Mouse (Mus musculus) cortical plate, adult 2 months (tissue): ENCODE results near the gene Slc6a15. TPM values are rescaled to one million over a fixed set of nuclear protein-coding genes. Genes with fewer than 3 reads are reported as not detected.
A peak's percentile ranks its signal among the peaks of the same experiment; 100 is the strongest.

ENCODE experiments used
- H3K27ac ChIP-seq: fragments of 200-500 bp; 2 replicates; pipeline ENCODE4 v1.5.1; 2012; ENCODE audit warnings: low read length, control low read depth, inconsistent platforms; ENCODE audit not compliant: insufficient read depth
- H3K4me1 ChIP-seq: fragments of 200-500 bp; 2 replicates; pipeline ENCODE4 v1.6.1; 2011; ENCODE audit warnings: low read length; ENCODE audit not compliant: control insufficient read depth, insufficient read depth
- H3K4me3 ChIP-seq: fragments of 200-500 bp; 2 replicates; pipeline ENCODE4 v1.5.1; 2011; ENCODE audit warnings: mild to moderate bottlenecking, low read length, control low read depth; ENCODE audit not compliant: insufficient read depth
- CTCF ChIP-seq: fragments of 200-500 bp; IDR thresholded peaks from 2 replicates; pipeline ENCODE4 v1.5.1; 2011; ENCODE audit warnings: mild to moderate bottlenecking, control low read depth, low read length; ENCODE audit not compliant: insufficient read depth; ENCODE audit errors: extremely low read depth
- POLR2A ChIP-seq: fragments of 200-500 bp; IDR thresholded peaks from 2 replicates; pipeline ENCODE4 v1.6.1; 2011; ENCODE audit warnings: mild to moderate bottlenecking, low read length, control low read depth; ENCODE audit not compliant: insufficient read depth; ENCODE audit errors: extremely low read depth
- polyA plus RNA-seq: library from polyadenylated mRNA; depleted of rRNA; stranded (reverse); fragments of >200 nt; gene quantifications from 2 replicates; pipeline ENCODE4 v1.2.3, GENCODE M21; 2012; rRNA removed

Gene Slc6a15
- 29.8 and 32.0 TPM in 2 replicates for polyA plus RNA-seq

DNA sequence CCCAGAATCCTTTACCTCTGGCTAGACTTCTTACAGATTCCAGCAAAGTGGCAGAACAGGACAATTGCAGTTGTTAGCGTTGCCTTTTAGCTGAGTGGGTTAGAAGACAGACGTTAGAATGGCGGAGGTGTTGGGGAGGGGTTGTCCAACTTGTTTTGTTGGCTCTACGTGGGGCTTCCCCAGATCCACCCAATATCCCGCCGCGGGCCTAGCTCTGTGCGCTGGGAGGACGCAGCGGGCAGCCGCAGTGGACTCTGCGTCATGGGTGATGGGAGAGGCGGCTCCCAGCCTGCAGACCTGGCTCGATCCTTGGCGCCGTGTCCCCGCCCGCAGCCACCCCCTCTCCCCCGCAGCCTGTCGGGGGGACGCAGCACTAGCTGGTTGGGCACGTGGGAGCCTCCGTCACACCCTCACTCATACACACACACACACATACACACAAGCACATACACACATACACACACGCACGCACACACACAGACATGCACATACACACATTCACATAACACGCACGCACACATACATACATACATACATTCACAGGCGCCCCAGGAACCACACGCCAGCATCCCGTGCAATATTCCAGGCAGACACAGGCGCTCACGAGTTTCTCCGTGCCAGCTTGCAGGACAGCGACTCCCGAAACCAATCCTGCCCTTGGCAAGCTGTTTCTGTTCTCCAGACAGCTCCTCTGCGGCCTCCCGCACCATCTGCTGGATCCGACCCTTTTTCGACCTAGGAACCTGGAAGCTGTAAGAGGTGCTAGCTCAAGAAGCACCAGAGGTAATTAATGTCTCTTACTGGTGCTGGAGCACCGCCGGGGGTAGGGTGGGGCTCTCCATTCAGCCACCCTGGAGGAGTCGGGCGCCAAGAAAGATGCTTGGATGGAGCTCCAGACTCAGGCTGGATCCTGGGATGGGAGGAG, at the start of gene Slc6a15:
Gene Slc6a15 (plus strand): TSS at position 413 of the 925 bp plus-strand sequence.
- TF ChIP-seq CTCF (no peak), POLR2A (0 out of 2 replicates have a peak, but pooled peaks have one; percentile 13)
- Histone ChIP-seq H3K4me3 (peak within 1 kb of the TSS; percentile 99), H3K4me1 (no peaks in the 10 kb centered on the region), H3K27ac (peak within 1 kb of the TSS; percentile 54)

- Histone ChIP-seq H3K4me3 (no peak overlapping the region), H3K27ac (no peak overlapping the region), H3K4me1 (no peaks in the 10 kb centered on the region)
- TF ChIP-seq CTCF (no peak), POLR2A (no peak)
These were observed 45.6 kb upstream of the Slc6a15 start for GRCm38 (mm10) chr10:103321941-103322340.

DNA sequence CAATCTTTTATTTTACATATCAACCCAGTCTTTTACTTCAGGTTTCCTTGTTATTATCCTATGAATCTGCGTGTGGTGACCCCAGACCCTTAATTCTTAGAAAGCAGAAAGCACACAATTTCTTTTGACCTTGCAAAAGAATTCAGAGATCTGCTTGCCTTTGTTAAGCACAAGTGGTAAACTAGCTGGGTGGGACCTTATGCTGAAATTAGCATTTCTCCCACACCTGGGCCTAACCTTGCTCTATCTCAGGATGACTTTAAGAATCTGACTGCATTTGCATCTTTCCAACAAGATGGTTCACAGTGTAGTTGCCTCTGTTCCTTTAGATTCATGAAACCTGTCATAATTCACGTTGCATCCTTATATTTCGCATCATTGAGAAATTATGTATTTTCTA, 44.2 kb upstream of the Slc6a15 start:
- no peak overlapping the region for H3K4me3 ChIP-seq
- H3K4me1 ChIP-seq = no peaks in the 10 kb centered on the region
- no peak overlapping the region for H3K27ac ChIP-seq
- TF ChIP-seq CTCF (no peak), POLR2A (no peak)

- Histone ChIP-seq H3K4me3 (no peak overlapping the region), H3K4me1 (no peaks in the 10 kb centered on the region), H3K27ac (no peak overlapping the region)
- no peak for TF ChIP-seq CTCF
- no peak for TF ChIP-seq POLR2A
These were observed 33.3 kb upstream of the Slc6a15 start for GRCm38 (mm10) chr10:103334306-103334705.

DNA sequence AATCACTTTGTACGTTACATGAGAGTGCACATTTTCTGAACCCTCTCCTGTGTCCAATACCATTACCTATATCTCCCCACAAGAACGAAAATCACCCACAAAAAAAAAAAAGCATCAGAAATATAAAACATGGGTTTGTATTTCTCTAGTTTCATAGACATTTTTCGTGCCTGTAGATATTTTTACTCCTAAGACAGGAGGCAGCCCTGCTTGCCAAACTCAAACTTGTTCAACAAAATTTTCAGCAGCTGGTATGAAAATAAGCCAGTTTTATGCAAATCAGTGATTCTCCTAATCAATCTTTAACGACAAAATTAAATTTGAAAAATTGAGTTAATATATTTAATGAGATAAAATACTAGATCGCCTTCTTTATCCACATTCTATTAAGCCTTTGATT, 27.7 kb upstream of the Slc6a15 start:
- TF ChIP-seq POLR2A = no peak
- TF ChIP-seq CTCF = no peak
- no peak overlapping the region for H3K27ac ChIP-seq
- no peak overlapping the region for H3K4me3 ChIP-seq
- no peaks in the 10 kb centered on the region for H3K4me1 ChIP-seq

DNA sequence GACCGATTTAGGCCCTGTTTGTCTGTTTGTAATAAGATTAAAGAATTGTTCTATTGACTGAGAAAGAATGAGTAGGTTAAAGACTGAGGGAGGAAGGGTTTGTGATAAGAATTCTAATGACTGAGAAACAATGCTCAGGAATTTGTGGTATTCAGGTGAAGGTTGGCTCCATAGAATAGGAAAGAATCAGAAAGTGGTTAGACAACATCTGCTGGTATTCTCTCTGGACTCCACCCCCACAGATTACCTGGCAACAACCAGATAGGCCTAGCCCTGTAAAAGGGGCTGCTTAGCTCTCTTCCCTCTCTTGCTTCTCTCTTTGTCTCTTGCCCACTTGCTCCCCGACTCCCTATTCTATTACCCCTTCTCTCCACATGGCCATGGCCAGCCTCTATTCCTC, 20.8 kb upstream of the Slc6a15 start:
- Histone ChIP-seq H3K4me1 (no peaks in the 10 kb centered on the region), H3K4me3 (no peak overlapping the region), H3K27ac (no peak overlapping the region)
- TF ChIP-seq CTCF (no peak), POLR2A (no peak)

- TF ChIP-seq POLR2A = no peak
- no peak for TF ChIP-seq CTCF
- Histone ChIP-seq H3K27ac (peak overlapping the region; percentile 54), H3K4me3 (peak overlapping the region; percentile 99), H3K4me1 (no peaks in the 10 kb centered on the region)
These were observed 905 bp downstream of the Slc6a15 start for GRCm38 (mm10) chr10:103368296-103369080.

- TF ChIP-seq CTCF (no peak), POLR2A (peak; percentile 51; the same call in 1 of the 2 replicates)
- peak overlapping the region; percentile 54 for H3K27ac ChIP-seq
These were observed 1.5 kb downstream of the Slc6a15 start for GRCm38 (mm10) chr10:103369081-103369420.

DNA sequence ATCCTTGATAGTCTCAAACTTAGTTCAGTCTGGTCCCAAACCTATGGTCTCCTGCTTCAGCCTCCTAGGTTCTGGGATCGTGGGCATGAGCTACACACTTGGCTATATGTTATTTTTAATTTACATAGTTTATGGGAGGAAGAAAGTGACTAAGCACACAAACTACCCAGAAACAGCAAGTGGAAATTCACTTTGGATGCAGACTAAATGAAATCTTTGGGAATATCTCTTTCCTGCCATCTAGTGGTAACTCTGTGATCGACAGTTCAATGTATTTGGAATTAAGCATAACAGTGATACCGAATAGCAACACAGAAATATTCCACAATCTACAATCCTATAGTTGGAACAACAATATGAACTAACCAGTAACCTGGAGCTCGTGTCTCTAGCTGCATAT, 34.6 kb downstream of the Slc6a15 start:
- H3K4me1 ChIP-seq = peaks cover 1% of the 10 kb centered on the region; the same call in 1 of the 2 replicates
- TF ChIP-seq CTCF = peak; percentile 13; the same call in 1 of the 2 replicates
- TF ChIP-seq POLR2A = no peak
- no peak overlapping the region for H3K4me3 ChIP-seq
- H3K27ac ChIP-seq = no peak overlapping the region

More at GRCm38 (mm10) chr10:103369081-103369420, 1.5 kb downstream of the Slc6a15 start:
- no peaks in the 10 kb centered on the region for H3K4me1 ChIP-seq
- peak overlapping the region; percentile 99 for H3K4me3 ChIP-seq
